Mouse (Mus musculus) ovary, postnatal 36 days (tissue): ENCODE measurements around the gene Cdk15.
A peak's percentile ranks its signal among the peaks of the same experiment; 100 is the strongest.

Source experiments
- DNase-seq: peaks from one replicate; pipeline ENCODE4 v3.0.0; 2022; ENCODE audit warnings: low spot score, mixed read lengths

Cdk15 gene

GRCm38 (mm10) chr1:59376557-59376956 is 119.9 kb downstream of the Cdk15 start:
- DNase-seq: no peak

GRCm38 (mm10) chr1:59377312-59377711 is 120.6 kb downstream of the Cdk15 start:
- no peak for DNase-seq

- DNase-seq: peak; percentile 41
Observed at GRCm38 (mm10) chr1:59380926-59381325, 124.2 kb downstream of the Cdk15 start.

GRCm38 (mm10) chr1:59381483-59381882 is 124.8 kb downstream of the Cdk15 start:
- no peak for DNase-seq

GRCm38 (mm10) chr1:59382516-59382915 is 125.8 kb downstream of the Cdk15 start:
- DNase-seq: no peak

GRCm38 (mm10) chr1:59383049-59383610 is 126.4 kb downstream of the Cdk15 start:
- no peak for DNase-seq

GRCm38 (mm10) chr1:59384400-59384799 is 127.7 kb downstream of the Cdk15 start:
- DNase-seq: no peak

GRCm38 (mm10) chr1:59385641-59386040 is 128.9 kb downstream of the Cdk15 start:
- no peak for DNase-seq

GRCm38 (mm10) chr1:59387542-59388314 is 131.0 kb downstream of the Cdk15 start:
- no peak for DNase-seq

GRCm38 (mm10) chr1:59389181-59389580 is 132.5 kb downstream of the Cdk15 start:
- no peak for DNase-seq

- peak; percentile 12 for DNase-seq
Observed at GRCm38 (mm10) chr1:59391736-59392135, 135.0 kb downstream of the Cdk15 start.

- DNase-seq: no peak
Observed at GRCm38 (mm10) chr1:59394072-59394471, 137.4 kb downstream of the Cdk15 start.

GRCm38 (mm10) chr1:59394616-59395015 is 137.9 kb downstream of the Cdk15 start:
- DNase-seq: no peak

- DNase-seq: no peak
Observed at GRCm38 (mm10) chr1:59395992-59396391, 139.3 kb downstream of the Cdk15 start.

GRCm38 (mm10) chr1:59399554-59400325 is 143.0 kb downstream of the Cdk15 start:
- DNase-seq: no peak

- no peak for DNase-seq
Observed at GRCm38 (mm10) chr1:59401253-59401652, 144.5 kb downstream of the Cdk15 start.
